Mouse (Mus musculus): ENCODE data around the gene Mief2. TPM values are rescaled to one million over a fixed set of nuclear protein-coding genes. Genes with fewer than 3 reads are reported as not detected.

The Mief2 gene
- total and polyA plus RNA-seq, 2 experiments from 2014 or later, result 19.5 to 26.5 TPM

DNA sequence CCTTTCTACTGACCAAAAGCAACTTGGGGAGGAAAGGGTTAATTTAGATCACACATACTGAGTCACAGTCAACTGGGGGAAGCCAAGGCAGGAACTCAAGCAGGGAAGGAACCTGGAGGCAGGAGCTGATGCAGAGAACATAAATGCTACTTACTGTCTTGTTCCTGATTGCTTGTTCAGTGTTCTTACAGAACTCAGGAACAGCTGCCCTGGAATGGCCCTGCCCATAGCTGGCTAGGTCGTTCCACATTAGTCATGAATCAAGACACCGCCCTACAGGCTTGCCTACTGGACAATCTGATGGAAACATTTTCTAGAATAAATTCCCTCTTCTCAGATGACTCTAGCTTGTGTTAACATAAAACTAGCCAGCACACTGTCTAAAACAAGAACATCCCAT lies 6.0 kb downstream of the Mief2 start:
- Histone ChIP-seq H3K4me3 (ENCODE audit: low read depth, low read length) (no peak overlapping the region), H3K4me2 (ENCODE audit: low read depth, low read length) (no peak overlapping the region), H3K36me3 (replicated peaks; ENCODE audit: control insufficient read depth, insufficient read depth, low read length) (peaks cover 23% of the 10 kb centered on the region), H3K4me1 (ENCODE audit: control insufficient read depth, insufficient read depth) (peaks cover 4% of the 10 kb centered on the region; the same call in 1 of the 2 replicates), H3K27ac (ENCODE audit: low read depth) (no peak overlapping the region), H3K9ac (replicated peaks; ENCODE audit: low read depth, low read length) (no peak overlapping the region), H3K27me3 (ENCODE audit: control insufficient read depth, insufficient read depth, low read length) (no peaks in the 10 kb centered on the region), H3K9me3 (replicated peaks; ENCODE audit: control insufficient read depth, low read length) (no peaks in the 10 kb centered on the region)
- TF ChIP-seq CTCF (IDR thresholded peaks at IDR 0.05; ENCODE audit: low read depth) (no peak), EP300 (IDR thresholded peaks at IDR 0.05; ENCODE audit: low read depth) (no peak)
- WGBS, result 58% methylated on average over 2 of the region's 2 CpGs
- DNase-seq (ENCODE audit: low spot score) (no peak), ATAC-seq (ENCODE audit: insufficient read depth, low read depth) (no peak)

GRCm38 (mm10) chr11:60735191-60735590 lies 7.0 kb downstream of the Mief2 start:
- 74% methylated on average over 5 of the region's 5 CpGs for WGBS
- Histone ChIP-seq H3K4me2 (ENCODE audit: low read depth, low read length) (no peak overlapping the region), H3K27ac (ENCODE audit: low read depth) (no peak overlapping the region), H3K4me3 (ENCODE audit: low read depth, low read length) (no peak overlapping the region), H3K36me3 (replicated peaks; ENCODE audit: control insufficient read depth, insufficient read depth, low read length) (peaks cover 23% of the 10 kb centered on the region), H3K9ac (replicated peaks; ENCODE audit: low read depth, low read length) (no peak overlapping the region), H3K9me3 (replicated peaks; ENCODE audit: control insufficient read depth, low read length) (no peaks in the 10 kb centered on the region), H3K27me3 (ENCODE audit: control insufficient read depth, insufficient read depth, low read length) (no peaks in the 10 kb centered on the region), H3K4me1 (ENCODE audit: control insufficient read depth, insufficient read depth) (no peaks in the 10 kb centered on the region)
- TF ChIP-seq CTCF (IDR thresholded peaks at IDR 0.05; ENCODE audit: low read depth), result 0 out of 2 replicates have a peak, but pooled peaks have one; percentile 14
- no peak for TF ChIP-seq EP300 (IDR thresholded peaks at IDR 0.05; ENCODE audit: low read depth)
- no peak for DNase-seq (ENCODE audit: low spot score)
- ATAC-seq (ENCODE audit: insufficient read depth, low read depth), result no peak

GRCm38 (mm10) chr11:60736491-60736890 lies 8.3 kb downstream of the Mief2 start:
- Histone ChIP-seq H3K36me3 (replicated peaks; ENCODE audit: control insufficient read depth, insufficient read depth, low read length) (peaks cover 17% of the 10 kb centered on the region), H3K4me1 (ENCODE audit: control insufficient read depth, insufficient read depth) (no peaks in the 10 kb centered on the region), H3K27ac (ENCODE audit: low read depth) (no peak overlapping the region), H3K9me3 (replicated peaks; ENCODE audit: control insufficient read depth, low read length) (no peaks in the 10 kb centered on the region), H3K4me2 (ENCODE audit: low read depth, low read length) (no peak overlapping the region), H3K4me3 (ENCODE audit: low read depth, low read length) (no peak overlapping the region), H3K27me3 (ENCODE audit: control insufficient read depth, insufficient read depth, low read length) (no peaks in the 10 kb centered on the region), H3K9ac (replicated peaks; ENCODE audit: low read depth, low read length) (no peak overlapping the region)
- 76% methylated on average over 3 of the region's 3 CpGs for WGBS
- DNase-seq (ENCODE audit: low spot score) (no peak), ATAC-seq (ENCODE audit: insufficient read depth, low read depth) (no peak)
- no peak for TF ChIP-seq EP300 (IDR thresholded peaks at IDR 0.05; ENCODE audit: low read depth)
- TF ChIP-seq CTCF (IDR thresholded peaks at IDR 0.05; ENCODE audit: low read depth), result no peak

- DNase-seq (ENCODE audit: low spot score) (no peak), ATAC-seq (ENCODE audit: insufficient read depth, low read depth) (no peak)
- Histone ChIP-seq H3K27ac (ENCODE audit: low read depth) (no peak overlapping the region), H3K9me3 (replicated peaks; ENCODE audit: control insufficient read depth, low read length) (no peaks in the 10 kb centered on the region), H3K9ac (replicated peaks; ENCODE audit: low read depth, low read length) (no peak overlapping the region), H3K4me3 (ENCODE audit: low read depth, low read length) (no peak overlapping the region), H3K4me2 (ENCODE audit: low read depth, low read length) (no peak overlapping the region), H3K36me3 (replicated peaks; ENCODE audit: control insufficient read depth, insufficient read depth, low read length) (peaks cover 19% of the 10 kb centered on the region), H3K4me1 (ENCODE audit: control insufficient read depth, insufficient read depth) (no peaks in the 10 kb centered on the region), H3K27me3 (ENCODE audit: control insufficient read depth, insufficient read depth, low read length) (no peaks in the 10 kb centered on the region)
- TF ChIP-seq CTCF (IDR thresholded peaks at IDR 0.05; ENCODE audit: low read depth), result no peak
- no peak for TF ChIP-seq EP300 (IDR thresholded peaks at IDR 0.05; ENCODE audit: low read depth)
Observed at GRCm38 (mm10) chr11:60737450-60737849, 9.3 kb downstream of the Mief2 start.

- Histone ChIP-seq H3K9me3 (replicated peaks; ENCODE audit: control insufficient read depth, low read length) (no peaks in the 10 kb centered on the region), H3K4me2 (ENCODE audit: low read depth, low read length) (no peak overlapping the region), H3K4me3 (ENCODE audit: low read depth, low read length) (no peak overlapping the region), H3K36me3 (replicated peaks; ENCODE audit: control insufficient read depth, insufficient read depth, low read length) (peaks cover 39% of the 10 kb centered on the region), H3K4me1 (ENCODE audit: control insufficient read depth, insufficient read depth) (no peaks in the 10 kb centered on the region), H3K27me3 (ENCODE audit: control insufficient read depth, insufficient read depth, low read length) (no peaks in the 10 kb centered on the region), H3K9ac (replicated peaks; ENCODE audit: low read depth, low read length) (no peak overlapping the region), H3K27ac (ENCODE audit: low read depth) (no peak overlapping the region)
- TF ChIP-seq CTCF (IDR thresholded peaks at IDR 0.05; ENCODE audit: low read depth), result no peak
- TF ChIP-seq EP300 (IDR thresholded peaks at IDR 0.05; ENCODE audit: low read depth), result no peak
- 72% methylated on average over 3 of the region's 3 CpGs for WGBS
- ATAC-seq (ENCODE audit: insufficient read depth, low read depth) (no peak), DNase-seq (ENCODE audit: low spot score) (no peak)
Observed at GRCm38 (mm10) chr11:60740321-60740720, 12.1 kb downstream of the Mief2 start.

- Histone ChIP-seq H3K9me3 (replicated peaks; ENCODE audit: control insufficient read depth, low read length) (no peaks in the 10 kb centered on the region), H3K27me3 (ENCODE audit: control insufficient read depth, insufficient read depth, low read length) (no peaks in the 10 kb centered on the region), H3K9ac (replicated peaks; ENCODE audit: low read depth, low read length) (no peak overlapping the region), H3K27ac (ENCODE audit: low read depth) (no peak overlapping the region), H3K4me3 (ENCODE audit: low read depth, low read length) (no peak overlapping the region), H3K4me2 (ENCODE audit: low read depth, low read length) (no peak overlapping the region), H3K4me1 (ENCODE audit: control insufficient read depth, insufficient read depth) (no peaks in the 10 kb centered on the region), H3K36me3 (replicated peaks; ENCODE audit: control insufficient read depth, insufficient read depth, low read length) (peaks cover 78% of the 10 kb centered on the region)
- 89% methylated on average over 7 of the region's 7 CpGs for WGBS
- DNase-seq (ENCODE audit: low spot score), result no peak
- TF ChIP-seq EP300 (IDR thresholded peaks at IDR 0.05; ENCODE audit: low read depth), result no peak
- no peak for TF ChIP-seq CTCF (IDR thresholded peaks at IDR 0.05; ENCODE audit: low read depth)
- ATAC-seq (ENCODE audit: insufficient read depth, low read depth), result no peak
Observed at GRCm38 (mm10) chr11:60755570-60755969, 27.4 kb downstream of the Mief2 start.
